In genomic region chr12:35170275-35170674, GRCm38 (mm10) we compare ENCODE assay signal across 22 mouse cellular contexts.
DNase-seq lines count a peak whose midpoint lies in the region; ATAC-seq and TF ChIP-seq lines count a peak whose summit lies in the region.
"Had no signal": no experiment of that assay in that cellular context is flagged by ENCODE, and none has a peak within 500 bp of the region (broad histone marks: within the 10 kb centered on the region; RNA-seq: fewer than 3 reads in every experiment).

No protein-coding gene starts in this region.

- no peak overlapping the region for H3K4me3 ChIP-seq in heart, embryonic 10.5 days
- no peak overlapping the region for H3K4me3 ChIP-seq in liver, adult 2 months (ENCODE audit: insufficient read depth, low read depth, low read length)
- H3K4me3 ChIP-seq in liver, embryonic 12.5 days, result no peak overlapping the region
- H3K4me3 ChIP-seq in liver, postnatal 0 days (ENCODE audit: low read depth, low read length), result no peak overlapping the region
- H3K4me3 ChIP-seq in liver, embryonic 11.5 days (ENCODE audit: low read depth, low read length), result no peak overlapping the region

- no peak for TF ChIP-seq POLR2A in liver, adult 2 months (IDR thresholded peaks at IDR 0.05; ENCODE audit: extremely low read depth, insufficient read depth, low read length)

- ATAC-seq in liver, embryonic 12.5 days, result no peak
- ATAC-seq in liver, postnatal 0 days, result peak; percentile 72
- ATAC-seq in liver, embryonic 11.5 days (replicated peaks; ENCODE audit: low FRiP score), result no peak
- ATAC-seq: activated CD4-positive, CD25-positive, alpha-beta regulatory T cell, adult 4 months; CD4-positive, CD25-positive, alpha-beta regulatory T cell, adult 4 months; Patski had no signal

- no peak overlapping the region for H3K27ac ChIP-seq in heart, embryonic 10.5 days
- H3K27ac ChIP-seq in liver, adult 2 months (replicated peaks; ENCODE audit: insufficient read depth, low read depth, low read length), result no peak overlapping the region
- H3K27ac ChIP-seq in liver, embryonic 12.5 days, result no peak overlapping the region
- H3K27ac ChIP-seq in liver, postnatal 0 days (ENCODE audit: low read depth), result no peak overlapping the region
- H3K27ac ChIP-seq in liver, embryonic 11.5 days (ENCODE audit: low read depth, low read length), result no peak overlapping the region

- H3K4me2 ChIP-seq in liver, embryonic 12.5 days, result no peak overlapping the region
- H3K4me2 ChIP-seq in liver, postnatal 0 days (ENCODE audit: low read depth, low read length), result no peak overlapping the region
- no peak overlapping the region for H3K4me2 ChIP-seq in liver, embryonic 11.5 days

- WGBS in heart, embryonic 10.5 days, result 83% methylated on average over 4 of the region's 4 CpGs
- 23% methylated on average over 4 of the region's 4 CpGs for WGBS in liver, adult 2 months
- WGBS in liver, embryonic 12.5 days (ENCODE audit: insufficient replicate concordance), result 72% methylated on average over 4 of the region's 4 CpGs
- WGBS in liver, postnatal 0 days (ENCODE audit: insufficient replicate concordance), result 67% methylated on average over 4 of the region's 4 CpGs
- WGBS in liver, embryonic 11.5 days, result 77% methylated on average over 4 of the region's 4 CpGs

- TF ChIP-seq EP300 in liver, postnatal 0 days (IDR thresholded peaks at IDR 0.05; ENCODE audit: low read depth), result 0 out of 2 replicates have a peak, but pooled peaks have one; percentile 16

- intact Hi-C loops in heart, postnatal 25 days (cut with DNase I), result no loop called here

- no peaks in the 10 kb centered on the region for H3K79me2 ChIP-seq in liver, adult 2 months (ENCODE audit: control insufficient read depth, insufficient read depth, low read length)

- H3K9me3 ChIP-seq in heart, embryonic 10.5 days, result no peaks in the 10 kb centered on the region
- H3K9me3 ChIP-seq in liver, embryonic 12.5 days (replicated peaks), result no peaks in the 10 kb centered on the region
- H3K9me3 ChIP-seq in liver, postnatal 0 days (ENCODE audit: low read length), result no peaks in the 10 kb centered on the region
- no peaks in the 10 kb centered on the region for H3K9me3 ChIP-seq in liver, embryonic 11.5 days (ENCODE audit: control insufficient read depth, low read length)
- H3K9me3 ChIP-seq: G1E had no signal

- H3K9ac ChIP-seq in liver, adult 2 months (ENCODE audit: low read depth, low read length), result no peak overlapping the region
- H3K9ac ChIP-seq in liver, embryonic 12.5 days, result no peak overlapping the region
- no peak overlapping the region for H3K9ac ChIP-seq in liver, postnatal 0 days (replicated peaks)
- no peak overlapping the region for H3K9ac ChIP-seq in liver, embryonic 11.5 days (ENCODE audit: low read depth, low read length)

- H3K36me3 ChIP-seq in heart, embryonic 10.5 days, result no peaks in the 10 kb centered on the region
- H3K36me3 ChIP-seq in liver, adult 2 months (ENCODE audit: control insufficient read depth, insufficient read depth, low read length), result no peaks in the 10 kb centered on the region
- no peaks in the 10 kb centered on the region for H3K36me3 ChIP-seq in liver, embryonic 12.5 days
- H3K36me3 ChIP-seq in liver, postnatal 0 days (replicated peaks; ENCODE audit: insufficient read depth, low read length), result no peaks in the 10 kb centered on the region
- H3K36me3 ChIP-seq in liver, embryonic 11.5 days (ENCODE audit: control insufficient read depth, insufficient read depth, low read length), result no peaks in the 10 kb centered on the region
- H3K36me3 ChIP-seq: G1E had no signal

- H3K4me1 ChIP-seq in heart, embryonic 10.5 days, result no peaks in the 10 kb centered on the region
- peaks cover 9% of the 10 kb centered on the region; the same call in 1 of the 2 replicates for H3K4me1 ChIP-seq in liver, adult 2 months (ENCODE audit: control insufficient read depth, insufficient read depth, low read length)
- no peaks in the 10 kb centered on the region for H3K4me1 ChIP-seq in liver, embryonic 12.5 days
- no peaks in the 10 kb centered on the region for H3K4me1 ChIP-seq in liver, postnatal 0 days (ENCODE audit: insufficient read depth)
- no peaks in the 10 kb centered on the region for H3K4me1 ChIP-seq in liver, embryonic 11.5 days (replicated peaks; ENCODE audit: control insufficient read depth, insufficient read depth, low read length)

- TF ChIP-seq CTCF in liver, adult 2 months (IDR thresholded peaks at IDR 0.05; ENCODE audit: low read depth, low read length), result no peak
- no peak for TF ChIP-seq CTCF in liver, postnatal 0 days (IDR thresholded peaks at IDR 0.05; ENCODE audit: low read depth)

- peak; percentile 17 for DNase-seq in heart, embryonic 10.5 days (ENCODE audit: low spot score)
- no peak for DNase-seq in heart, postnatal 25 days (ENCODE audit: low spot score)
- DNase-seq in liver, adult 2 months (ENCODE audit: extremely low read depth, low read depth, low spot score), result peak; percentile 93
- DNase-seq in liver, postnatal 0 days, result no peak
- DNase-seq in liver, embryonic 11.5 days (ENCODE audit: low spot score), result no peak
- DNase-seq in testis, postnatal 10 days (ENCODE audit: low spot score), result peak; percentile 5
- no peak for DNase-seq in testis, postnatal 14 days (ENCODE audit: low spot score)
- DNase-seq: adrenal gland, adult 2 months; adrenal gland, adult 8-10 months; adrenal gland, postnatal 10 days; adrenal gland, postnatal 14 days; adrenal gland, postnatal 25 days; adrenal gland, postnatal 36 days; B cell, adult 2 months; cerebellum, adult 11 months; cerebellum, adult 11-12 months had no signal

- H3K27me3 ChIP-seq in heart, embryonic 10.5 days (ENCODE audit: insufficient read depth, poor library complexity, severe bottlenecking), result no peaks in the 10 kb centered on the region
- no peaks in the 10 kb centered on the region for H3K27me3 ChIP-seq in liver, adult 2 months (ENCODE audit: control insufficient read depth, insufficient read depth, low read length)
- H3K27me3 ChIP-seq in liver, embryonic 12.5 days (replicated peaks), result no peaks in the 10 kb centered on the region
- no peaks in the 10 kb centered on the region for H3K27me3 ChIP-seq in liver, postnatal 0 days (ENCODE audit: insufficient read depth, low read length)
- no peaks in the 10 kb centered on the region for H3K27me3 ChIP-seq in liver, embryonic 11.5 days (replicated peaks; ENCODE audit: control insufficient read depth, insufficient read depth, low read length)
- H3K27me3 ChIP-seq: CH12.LX had no signal

Comparison
In these comparisons a context has a peak if more than half of its experiments do, and no peak if none do; other contexts are left out.
1. DNase-seq: peak in heart, embryonic 10.5 days (single experiment), liver, adult 2 months (single experiment) and testis, postnatal 10 days (single experiment); none in heart, postnatal 25 days (single experiment), liver, postnatal 0 days (single experiment), liver, embryonic 11.5 days (single experiment) and testis, postnatal 14 days (single experiment).